In genomic region chr6:97506141-97506650, GRCm38 (mm10) we compare ENCODE assay signal across 9 mouse cellular contexts.
DNase-seq lines count a peak whose midpoint lies in the region; ATAC-seq lines count a peak whose summit lies in the region.
"Had no signal": no experiment of that assay in that cellular context is flagged by ENCODE, and none has a peak within 500 bp of the region (broad histone marks: within the 10 kb centered on the region; RNA-seq: fewer than 3 reads in every experiment).

No protein-coding gene starts in this region.

- H3K9me3 ChIP-seq in neural tube, embryonic 14.5 days (ENCODE audit: control insufficient read depth, low read length) = no peaks in the 10 kb centered on the region

- H3K4me3 ChIP-seq in neural tube, embryonic 14.5 days (ENCODE audit: low read depth, low read length) = no peak overlapping the region
- H3K4me3 ChIP-seq: erythroblast, embryonic 14.5 days had no signal

- H3K4me1 ChIP-seq in neural tube, embryonic 14.5 days (ENCODE audit: control insufficient read depth, insufficient read depth, low read length) = 0 out of 2 replicates have a peak, but pooled peaks cover 2% of the 10 kb centered on the region

- peak; percentile 14 for DNase-seq in embryo, embryonic 10 days (ENCODE audit: low spot score)
- DNase-seq in embryo, embryonic 11 days = no peak
- DNase-seq in adrenal gland, postnatal 25 days = peak; percentile 63
- peak; percentile 70 for DNase-seq in frontal cortex, postnatal 36 days (ENCODE audit: low spot score in 2 of 2)
- DNase-seq in left cerebral cortex, adult 8-10 months (ENCODE audit: low spot score in 2 of 2) = peak; percentile 27 to 65
- DNase-seq in yolk sac, embryonic 10.5 days (ENCODE audit: low spot score) = peak; percentile 11

- ATAC-seq in hematopoietic stem cell, adult 5-6 weeks (replicated peaks in 1 of 2; ENCODE audit: insufficient read depth in 1 of 2, low FRiP score in 2 of 2, low TSS enrichment in 1 of 2, low read depth in 1 of 2, poor library complexity in 2 of 2, severe bottlenecking in 2 of 2) = peak; percentile 61 to 75
- peak; percentile 92 for ATAC-seq in neural tube, embryonic 14.5 days (ENCODE audit: low read depth)

- H3K4me2 ChIP-seq in neural tube, embryonic 14.5 days (ENCODE audit: low read depth, low read length) = no peak overlapping the region

- H3K27ac ChIP-seq in neural tube, embryonic 14.5 days (ENCODE audit: low read depth, low read length) = peak overlapping the region; percentile 57; the same call in 1 of the 2 replicates

- no peaks in the 10 kb centered on the region for H3K36me3 ChIP-seq in neural tube, embryonic 14.5 days (ENCODE audit: control insufficient read depth, insufficient read depth, low read length)

- 26% methylated on average over 15 of the region's 15 CpGs for WGBS in neural tube, embryonic 14.5 days

- no peaks in the 10 kb centered on the region for H3K27me3 ChIP-seq in neural tube, embryonic 14.5 days (ENCODE audit: control insufficient read depth, insufficient read depth, low read length)

- no peak overlapping the region for H3K9ac ChIP-seq in neural tube, embryonic 14.5 days (replicated peaks; ENCODE audit: low read depth, low read length)
